Mouse (Mus musculus) urinary bladder, postnatal 10 days (tissue): ENCODE results near the gene Zfp428.
"Not testable (repeated sequence)": the region's sequence is repeated elsewhere in the genome, so short reads cannot be mapped to it uniquely, and the experiment has no call there.

ENCODE experiments used
- DNase-seq: peaks from one replicate; pipeline ENCODE4 v3.0.0; 2022; ENCODE audit warnings: low spot score

Gene Zfp428

GRCm38 (mm10) chr7:24481474-24482207, 25.2 kb upstream of the Zfp428 start, which contains the start of gene Cadm4:
Gene Cadm4, plus strand, starts transcription at chr7:24482023.
- peak; percentile 36 for DNase-seq

GRCm38 (mm10) chr7:24482208-24483020, 24.4 kb upstream of the Zfp428 start:
- no peak for DNase-seq

GRCm38 (mm10) chr7:24483291-24483690, 23.5 kb upstream of the Zfp428 start:
- not testable (repeated sequence) for DNase-seq

GRCm38 (mm10) chr7:24485481-24485880, 21.3 kb upstream of the Zfp428 start:
- DNase-seq = no peak

- no peak for DNase-seq
Measured at GRCm38 (mm10) chr7:24486654-24487130, 20.1 kb upstream of the Zfp428 start.

- DNase-seq = no peak
Measured at GRCm38 (mm10) chr7:24487403-24487802, 19.4 kb upstream of the Zfp428 start.

- no peak for DNase-seq
Measured at GRCm38 (mm10) chr7:24488303-24488702, 18.5 kb upstream of the Zfp428 start.

GRCm38 (mm10) chr7:24499856-24500577, 6.8 kb upstream of the Zfp428 start:
- no peak for DNase-seq

- DNase-seq = no peak
Measured at GRCm38 (mm10) chr7:24500929-24501328, 5.9 kb upstream of the Zfp428 start.

GRCm38 (mm10) chr7:24501492-24501891, 5.3 kb upstream of the Zfp428 start:
- no peak for DNase-seq

GRCm38 (mm10) chr7:24504004-24504403, 2.8 kb upstream of the Zfp428 start:
- DNase-seq = no peak

GRCm38 (mm10) chr7:24504868-24505267, 1.9 kb upstream of the Zfp428 start:
- no peak for DNase-seq

GRCm38 (mm10) chr7:24505447-24506064, 1.2 kb upstream of the Zfp428 start:
- DNase-seq = no peak

- DNase-seq = no peak
Measured at GRCm38 (mm10) chr7:24506065-24506459, 744 bp upstream of the Zfp428 start.

- no peak for DNase-seq
Measured at GRCm38 (mm10) chr7:24506476-24506837, 349 bp upstream of the Zfp428 start.

- no peak for DNase-seq
Measured at GRCm38 (mm10) chr7:24507726-24508114, 914 bp downstream of the Zfp428 start.

GRCm38 (mm10) chr7:24512355-24512754, 5.5 kb downstream of the Zfp428 start, which contains the start of gene AC161166.1:
Gene AC161166.1, minus strand, starts transcription at chr7:24512455.
- no peak for DNase-seq

GRCm38 (mm10) chr7:24516319-24516718, 9.5 kb downstream of the Zfp428 start:
- not testable (repeated sequence) for DNase-seq

- DNase-seq = no peak
Measured at GRCm38 (mm10) chr7:24517077-24517476, 10.3 kb downstream of the Zfp428 start.

GRCm38 (mm10) chr7:24517654-24518053, 10.8 kb downstream of the Zfp428 start:
- DNase-seq = no peak

- no peak for DNase-seq
Measured at GRCm38 (mm10) chr7:24519130-24519529, 12.3 kb downstream of the Zfp428 start.

- not testable (repeated sequence) for DNase-seq
Measured at GRCm38 (mm10) chr7:24520054-24520453, 13.2 kb downstream of the Zfp428 start.
